Mouse (Mus musculus) forebrain, embryonic 14.5 days (tissue): Measurements from ENCODE around the gene Nat8f1. TPM values are rescaled to one million over a fixed set of nuclear protein-coding genes. Genes with fewer than 3 reads are reported as not detected.
A peak's percentile ranks its signal among the peaks of the same experiment; 100 is the strongest.
"Not testable (repeated sequence)": the region's sequence is repeated elsewhere in the genome, so short reads cannot be mapped to it uniquely, and the experiment has no call there.

Experiments used
- ATAC-seq: fragments of 200-750 bp; cut with Nextera tagmentation; 2 replicates; pipeline ENCODE4 v1.8.0; 2017; ENCODE audit warnings: mild to moderate bottlenecking, moderate library complexity
- DNase-seq: peaks from one replicate; pipeline ENCODE4 v3.0.0-alpha.2; 2015; ENCODE audit warnings: low spot score
- H3K27ac ChIP-seq: fragments of 300-500 bp; sonication (generic); 2 replicates; pipeline ENCODE4 v1.5.1; 2014; ENCODE audit warnings: low read depth, mild to moderate bottlenecking, control low read depth, low read length, moderate library complexity
- H3K27me3 ChIP-seq: fragments of 300-500 bp; sonication (generic); replicated peaks from 2 replicates; pipeline ENCODE4 v1.6.1; 2014; ENCODE audit warnings: low read length, control low read depth, mixed read lengths; ENCODE audit not compliant: control insufficient read depth, insufficient read depth
- H3K36me3 ChIP-seq: fragments of 300-500 bp; sonication (generic); 2 replicates; pipeline ENCODE4 v1.6.1; 2014; ENCODE audit warnings: low read length, control low read depth; ENCODE audit not compliant: control insufficient read depth, insufficient read depth
- H3K4me1 ChIP-seq: fragments of 300-500 bp; sonication (generic); 2 replicates; pipeline ENCODE4 v1.6.1; 2014; ENCODE audit warnings: antibody characterized with exemption, low read length, control low read depth; ENCODE audit not compliant: control insufficient read depth, insufficient read depth
- H3K4me2 ChIP-seq: fragments of 300-500 bp; sonication (generic); 2 replicates; pipeline ENCODE4 v1.6.1; 2014; ENCODE audit warnings: mild to moderate bottlenecking, control low read depth, low read length
- H3K4me3 ChIP-seq: fragments of 300-500 bp; sonication (generic); 2 replicates; pipeline ENCODE4 v1.5.1; 2014; ENCODE audit warnings: low read depth, low read length, control low read depth
- H3K9ac ChIP-seq: fragments of 300-500 bp; sonication (generic); 2 replicates; pipeline ENCODE4 v1.6.1; 2014; ENCODE audit warnings: mild to moderate bottlenecking, low read length, control low read depth, moderate library complexity
- H3K9me3 ChIP-seq: fragments of 300-500 bp; sonication (generic); replicated peaks from 2 replicates; pipeline ENCODE4 v1.6.1; 2016; ENCODE audit warnings: low read length, control low read depth, mixed read lengths; ENCODE audit not compliant: control insufficient read depth
- WGBS: fragments of 180-500 bp; shearing (Covaris S2); extraction: QIAGEN DNeasy Blood & Tissue Kit; methylation state at CpG from one replicate; pipeline ENCODE4 v1.1.7; 2014; 5-methylcytosine and 5-hydroxymethylcytosine counted together
- polyA plus RNA-seq: library from polyadenylated mRNA; unstranded; fragments of >200 nt; fragmentation: Nextera tagmentation; extraction: Ambion mirVana; gene quantifications from 2 replicates; pipeline ENCODE4 v1.2.1, GENCODE M21; 2014

Nat8f1 gene
- polyA plus RNA-seq, 1 experiment from 2014 or later = 13.3 TPM

DNA sequence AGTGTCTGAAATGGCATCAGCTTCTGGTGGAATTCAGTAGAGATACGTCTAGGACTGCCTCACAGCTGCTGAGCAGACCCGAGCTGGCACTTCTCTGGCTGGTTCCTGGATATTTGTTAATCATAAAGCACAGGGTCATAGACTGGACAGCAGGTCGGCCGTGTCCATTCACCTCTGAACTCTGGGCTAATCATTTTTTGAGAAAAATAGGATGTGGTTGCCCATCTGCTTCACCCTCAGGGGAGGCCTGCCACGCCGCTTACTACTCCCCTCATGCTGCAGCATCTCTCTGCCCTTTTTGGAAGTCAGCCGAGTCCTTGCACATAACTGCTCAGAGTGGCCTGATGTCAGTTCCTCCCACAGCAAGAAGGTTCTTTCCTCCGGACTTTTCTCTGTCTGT, 18.6 kb upstream of the Nat8f1 start:
- Histone ChIP-seq H3K4me2 (no peak overlapping the region), H3K27ac (no peak overlapping the region), H3K27me3 (no peaks in the 10 kb centered on the region), H3K36me3 (peaks cover 24% of the 10 kb centered on the region), H3K9ac (no peak overlapping the region), H3K9me3 (no peaks in the 10 kb centered on the region), H3K4me3 (no peak overlapping the region), H3K4me1 (no peaks in the 10 kb centered on the region)
- DNase-seq = no peak
- WGBS = 90% methylated on average over 8 of the region's 8 CpGs
- no peak for ATAC-seq

DNA sequence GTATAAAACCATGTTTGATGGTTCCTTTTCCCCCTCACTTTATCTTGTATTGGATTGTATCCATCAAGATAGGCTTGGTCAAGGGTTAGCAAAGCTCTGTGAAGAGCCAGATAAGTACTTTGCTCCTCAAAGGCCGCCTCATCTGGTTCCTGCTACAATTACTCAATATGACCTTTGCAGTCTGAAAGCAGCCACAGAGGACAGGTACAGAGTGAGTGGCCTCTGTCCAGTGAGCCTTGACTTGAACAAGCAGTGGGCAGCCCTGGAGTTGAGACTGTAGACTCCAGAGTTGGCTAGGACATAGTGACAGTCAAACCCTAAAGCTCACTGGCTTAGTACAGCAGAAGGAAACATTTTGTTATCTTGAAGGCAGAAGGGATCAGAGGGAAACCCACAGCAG, 13.8 kb upstream of the Nat8f1 start:
- H3K4me1 ChIP-seq = no peaks in the 10 kb centered on the region
- peaks cover 66% of the 10 kb centered on the region for H3K36me3 ChIP-seq
- H3K9ac ChIP-seq = no peak overlapping the region
- H3K4me2 ChIP-seq = no peak overlapping the region
- ATAC-seq = no peak
- H3K9me3 ChIP-seq = no peaks in the 10 kb centered on the region
- no peak overlapping the region for H3K27ac ChIP-seq
- 96% methylated on average over 1 of the region's 1 CpGs for WGBS
- no peak overlapping the region for H3K4me3 ChIP-seq
- DNase-seq = no peak
- H3K27me3 ChIP-seq = no peaks in the 10 kb centered on the region

DNA sequence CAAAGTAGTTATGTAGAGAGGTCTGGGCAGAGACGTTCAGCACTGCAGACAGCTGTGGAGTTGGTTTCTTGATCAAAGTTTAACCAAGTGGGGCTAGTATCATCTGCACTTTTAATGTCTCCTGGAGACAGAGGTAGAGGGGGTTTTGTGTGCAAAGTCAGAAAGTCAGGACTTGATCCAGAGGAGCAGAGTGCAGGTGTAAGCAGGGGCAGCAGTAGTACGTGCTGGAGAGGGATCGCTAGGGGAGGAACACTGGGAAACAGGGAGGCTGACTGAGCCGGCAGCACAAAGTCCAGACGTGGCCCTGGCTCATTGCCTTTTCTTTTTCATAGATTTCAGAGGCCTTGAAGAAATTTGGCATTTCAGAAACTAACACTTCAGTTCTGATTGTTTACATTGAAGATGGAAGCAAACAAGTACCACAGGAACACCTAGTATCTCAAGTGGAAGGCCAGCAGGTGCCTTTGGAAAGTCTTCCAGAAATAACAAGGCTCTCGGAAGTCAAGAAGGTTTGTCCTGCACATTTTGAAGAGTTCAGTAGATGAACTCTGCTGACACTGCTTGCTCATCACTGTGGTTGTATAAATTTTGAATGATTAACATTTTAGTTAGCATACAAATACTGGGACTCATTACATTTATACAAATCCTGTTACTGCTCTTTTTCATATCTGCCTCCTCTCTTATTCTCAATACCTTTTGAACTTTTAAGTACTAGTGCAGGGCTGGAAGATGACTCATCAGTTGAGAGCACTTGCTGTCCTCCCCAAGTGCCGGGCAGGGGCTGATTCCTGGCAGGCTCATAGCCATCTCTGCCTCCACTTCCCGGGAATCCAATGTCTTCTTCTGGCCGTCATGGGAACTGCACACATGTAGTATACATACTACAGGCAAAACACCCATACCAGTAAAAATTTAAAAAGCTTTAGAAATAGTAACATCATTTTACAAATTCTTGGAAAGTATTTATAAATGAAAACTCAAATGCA, 12.3 kb upstream of the Nat8f1 start:
- peaks cover 66% of the 10 kb centered on the region for H3K36me3 ChIP-seq

DNA sequence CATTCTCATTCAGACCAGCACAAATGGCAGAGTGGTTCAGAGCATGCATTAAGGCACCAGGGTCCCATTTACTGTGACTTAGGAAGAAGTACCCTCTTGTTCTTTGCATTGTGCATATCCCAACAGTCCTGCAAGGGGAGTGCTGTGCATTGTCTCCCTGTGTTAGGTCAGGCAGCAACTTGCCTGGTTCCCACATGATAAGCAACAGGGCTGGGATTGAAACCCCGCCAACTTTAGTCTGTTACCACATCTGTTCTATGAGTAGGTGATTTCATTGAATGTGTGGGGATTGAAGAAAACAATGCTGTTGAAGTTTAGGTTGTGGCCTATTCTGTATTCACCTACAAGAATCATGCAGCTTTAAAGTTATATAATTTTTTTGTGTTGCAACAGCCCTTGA, 11.2 kb upstream of the Nat8f1 start:
- WGBS = 79% methylated on average over 1 of the region's 1 CpGs
- ATAC-seq = no peak
- no peak for DNase-seq

More for the DNA sequence above, 12.3 kb upstream of the Nat8f1 start:
- Histone ChIP-seq H3K9me3 (no peaks in the 10 kb centered on the region), H3K4me1 (no peaks in the 10 kb centered on the region), H3K27me3 (no peaks in the 10 kb centered on the region), H3K9ac (no peak overlapping the region), H3K4me2 (no peak overlapping the region), H3K27ac (no peak overlapping the region), H3K4me3 (no peak overlapping the region)
- DNase-seq (no peak), ATAC-seq (no peak)
- WGBS = 92% methylated on average over 9 of the region's 9 CpGs

DNA sequence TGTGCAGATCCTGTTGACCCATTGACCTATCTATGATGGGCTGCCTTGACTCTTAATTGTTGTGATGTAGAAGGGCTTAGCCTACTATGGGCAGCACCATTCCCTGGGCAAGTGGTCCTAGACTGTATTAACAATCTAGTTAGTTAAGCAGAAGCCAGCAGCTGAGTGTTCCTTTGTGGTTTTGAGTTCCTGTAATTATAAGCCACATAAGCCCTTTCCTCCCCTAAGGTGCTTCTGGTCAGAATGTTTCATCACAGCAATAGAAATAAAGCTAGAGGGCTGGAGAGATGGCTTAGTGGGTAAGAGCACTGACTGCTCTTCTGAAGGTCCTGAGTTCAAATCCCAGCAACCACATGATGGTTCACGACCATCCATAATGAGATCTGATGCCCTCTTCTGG, 8.2 kb upstream of the Nat8f1 start:
- peaks cover 45% of the 10 kb centered on the region for H3K36me3 ChIP-seq

More for the DNA sequence above, 11.2 kb upstream of the Nat8f1 start:
- peaks cover 63% of the 10 kb centered on the region for H3K36me3 ChIP-seq
- H3K9ac ChIP-seq = no peak overlapping the region
- no peak overlapping the region for H3K4me3 ChIP-seq
- H3K9me3 ChIP-seq = no peaks in the 10 kb centered on the region
- H3K4me1 ChIP-seq = no peaks in the 10 kb centered on the region
- H3K27ac ChIP-seq = no peak overlapping the region
- no peaks in the 10 kb centered on the region for H3K27me3 ChIP-seq
- H3K4me2 ChIP-seq = no peak overlapping the region

DNA sequence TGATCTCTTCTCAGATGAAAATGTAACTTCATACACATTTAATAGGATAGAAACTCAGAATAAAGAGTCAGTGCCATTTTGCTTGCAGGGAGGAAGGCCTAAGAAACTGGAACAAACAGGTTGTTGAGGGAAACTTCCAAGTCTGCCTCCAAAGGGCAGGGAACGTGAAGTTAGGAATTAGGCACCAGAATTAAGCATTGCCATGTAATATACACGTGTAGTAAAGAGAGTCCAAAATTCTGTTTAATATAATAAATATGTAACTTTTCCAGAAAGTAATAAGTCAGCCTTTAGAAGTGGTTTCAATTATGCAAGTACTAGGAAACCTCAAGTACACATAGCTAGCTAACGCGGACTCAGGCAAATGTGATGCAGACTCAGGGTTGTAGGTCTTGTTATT, 3.9 kb upstream of the Nat8f1 start:
- Histone ChIP-seq H3K36me3 (peaks cover 7% of the 10 kb centered on the region; the same call in 1 of the 2 replicates), H3K4me2 (no peak overlapping the region), H3K27ac (no peak overlapping the region), H3K4me1 (peaks cover 10% of the 10 kb centered on the region), H3K9ac (no peak overlapping the region), H3K4me3 (no peak overlapping the region), H3K9me3 (no peaks in the 10 kb centered on the region), H3K27me3 (no peaks in the 10 kb centered on the region)
- DNase-seq = no peak
- no peak for ATAC-seq
- 93% methylated on average over 4 of the region's 4 CpGs for WGBS

More for the DNA sequence above, 8.2 kb upstream of the Nat8f1 start:
- no peak overlapping the region for H3K4me3 ChIP-seq
- H3K4me2 ChIP-seq = no peak overlapping the region
- no peaks in the 10 kb centered on the region for H3K27me3 ChIP-seq
- no peaks in the 10 kb centered on the region for H3K4me1 ChIP-seq
- no peaks in the 10 kb centered on the region for H3K9me3 ChIP-seq
- no peak overlapping the region for H3K9ac ChIP-seq
- no peak for ATAC-seq
- H3K27ac ChIP-seq = no peak overlapping the region
- no peak for DNase-seq
- WGBS = 96% methylated on average over 1 of the region's 1 CpGs

DNA sequence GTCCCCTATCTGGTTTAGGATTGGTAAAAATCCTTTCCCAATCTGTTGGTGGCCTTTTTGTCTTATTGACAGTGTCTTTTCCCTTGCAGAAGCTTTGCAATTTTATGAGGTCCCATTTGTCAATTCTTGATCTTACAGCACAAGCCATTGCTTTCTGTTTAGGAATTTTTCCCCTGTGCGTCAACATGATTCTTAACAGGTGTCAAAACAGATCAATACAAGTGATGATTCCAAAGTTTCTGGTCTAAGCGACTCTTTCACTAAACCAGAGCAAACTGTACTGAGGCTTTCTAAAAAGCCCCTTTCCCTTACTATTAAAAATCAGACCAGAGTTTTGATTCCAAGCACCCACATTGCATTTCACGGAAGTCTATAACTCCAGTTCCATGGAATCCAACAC, 2.9 kb upstream of the Nat8f1 start:
- ATAC-seq, DNase-seq, H3K4me3 ChIP-seq, H3K4me2 ChIP-seq, H3K27ac ChIP-seq, H3K27me3 ChIP-seq, H3K9me3 ChIP-seq, H3K9ac ChIP-seq, H3K36me3 ChIP-seq: not testable (repeated sequence)
- 91% methylated on average over 3 of the region's 3 CpGs for WGBS
- peaks cover 13% of the 10 kb centered on the region for H3K4me1 ChIP-seq

DNA sequence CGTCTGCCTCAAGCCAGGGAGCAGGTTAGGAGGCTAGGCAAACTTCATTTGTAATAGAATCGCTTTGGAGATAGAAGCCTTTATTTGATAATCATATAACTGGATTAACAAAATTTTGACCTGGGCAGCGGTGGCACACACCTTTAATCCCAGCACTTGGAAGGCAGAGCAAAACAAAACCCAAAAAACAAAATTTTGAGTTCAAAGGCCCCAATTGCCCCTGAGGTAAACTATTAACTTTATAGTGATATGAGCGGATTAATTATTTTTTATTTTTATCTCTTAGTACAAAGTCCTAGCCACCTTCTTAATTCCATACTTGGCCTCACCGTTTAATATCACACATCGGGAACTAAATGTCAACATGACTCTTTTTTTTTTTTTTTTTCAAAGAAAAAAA, 1.1 kb upstream of the Nat8f1 start:
- Histone ChIP-seq H3K27ac (0 out of 2 replicates have a peak overlapping the region, but pooled peaks have one; percentile 63), H3K9me3 (no peaks in the 10 kb centered on the region), H3K9ac (peak overlapping the region; percentile 82), H3K27me3 (no peaks in the 10 kb centered on the region), H3K36me3 (peaks cover 3% of the 10 kb centered on the region; the same call in 1 of the 2 replicates), H3K4me3 (peak overlapping the region; percentile 55), H3K4me1 (peaks cover 13% of the 10 kb centered on the region), H3K4me2 (peak overlapping the region; percentile 78)
- DNase-seq (no peak), ATAC-seq (no peak)
- WGBS = 80% methylated on average over 6 of the region's 6 CpGs

DNA sequence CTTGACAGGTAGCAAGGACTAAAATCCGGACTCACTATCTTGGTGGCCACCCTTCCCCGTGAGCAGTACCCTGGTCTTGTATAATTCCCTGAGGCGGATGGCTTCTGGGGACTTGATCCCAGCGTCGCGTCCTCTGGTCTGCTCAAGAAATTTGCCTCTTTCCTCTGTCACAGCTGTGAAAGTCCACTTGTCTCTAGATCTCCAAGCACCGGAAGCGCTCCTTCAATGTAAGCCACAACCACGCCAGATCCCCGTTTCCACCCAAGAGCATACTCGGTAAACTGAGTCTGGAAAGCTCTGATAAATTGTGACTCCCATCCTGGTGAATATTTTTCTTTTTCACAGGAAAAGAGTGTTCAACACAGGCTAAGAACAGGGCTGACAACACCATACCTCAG, 347 bp downstream of the Nat8f1 start:
- WGBS = 5% methylated on average over 11 of the region's 11 CpGs
- Histone ChIP-seq H3K4me2 (peak overlapping the region; percentile 78), H3K27ac (peak overlapping the region; percentile 50; the same call in 1 of the 2 replicates), H3K36me3 (no peaks in the 10 kb centered on the region), H3K9me3 (no peaks in the 10 kb centered on the region), H3K27me3 (no peaks in the 10 kb centered on the region), H3K9ac (peak overlapping the region; percentile 82), H3K4me1 (peaks cover 13% of the 10 kb centered on the region), H3K4me3 (peak overlapping the region; percentile 55)
- no peak for DNase-seq
- ATAC-seq = no peak; the same call in 1 of the 2 replicates
